Mouse (Mus musculus): ENCODE data around the gene Arsg. TPM values are rescaled to one million over a fixed set of nuclear protein-coding genes. Genes with fewer than 3 reads are reported as not detected.

The Arsg gene
- polyA plus RNA-seq, 1 experiment from 2014 or later: 3.8 TPM

DNA sequence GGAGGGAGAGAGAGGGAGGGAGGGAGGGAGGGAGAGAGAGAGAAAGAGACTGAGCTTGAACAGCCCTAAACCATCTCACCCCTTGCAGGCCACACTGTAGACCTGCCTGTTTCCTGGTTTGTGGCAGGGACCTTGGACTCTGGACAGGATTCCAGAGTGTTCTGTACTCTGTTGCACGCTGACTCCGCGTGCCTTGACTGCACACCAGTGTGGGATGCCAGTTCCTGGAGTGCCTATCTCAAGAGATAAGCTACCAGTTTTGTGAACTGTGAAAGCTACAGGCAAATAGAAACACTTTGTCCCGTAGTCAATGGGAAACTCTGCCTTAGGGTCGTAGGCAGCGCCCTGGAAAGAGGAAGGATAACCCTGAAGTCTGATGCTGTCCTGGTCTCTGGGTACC is 83.0 kb downstream of the Arsg start:
- Histone ChIP-seq H3K9ac (ENCODE audit: low read depth, low read length) (peak overlapping the region; percentile 70), H3K9me3 (replicated peaks; ENCODE audit: control insufficient read depth, low read length) (no peaks in the 10 kb centered on the region), H3K4me1 (ENCODE audit: control insufficient read depth, low read depth, low read length) (peaks cover 90% of the 10 kb centered on the region), H3K27me3 (ENCODE audit: control insufficient read depth, insufficient read depth, low read depth, low read length) (no peaks in the 10 kb centered on the region), H3K36me3 (ENCODE audit: control insufficient read depth, insufficient read depth) (no peaks in the 10 kb centered on the region), H3K4me3 (ENCODE audit: low read depth, low read length) (no peak overlapping the region), H3K4me2 (ENCODE audit: low read depth, low read length) (peak overlapping the region; percentile 47; the same call in 1 of the 2 replicates), H3K27ac (ENCODE audit: low read length) (peak overlapping the region; percentile 97)
- ATAC-seq (ENCODE audit: low read depth): peak; percentile 61
- WGBS (ENCODE audit: insufficient replicate concordance): 12% methylated on average over 6 of the region's 6 CpGs

DNA sequence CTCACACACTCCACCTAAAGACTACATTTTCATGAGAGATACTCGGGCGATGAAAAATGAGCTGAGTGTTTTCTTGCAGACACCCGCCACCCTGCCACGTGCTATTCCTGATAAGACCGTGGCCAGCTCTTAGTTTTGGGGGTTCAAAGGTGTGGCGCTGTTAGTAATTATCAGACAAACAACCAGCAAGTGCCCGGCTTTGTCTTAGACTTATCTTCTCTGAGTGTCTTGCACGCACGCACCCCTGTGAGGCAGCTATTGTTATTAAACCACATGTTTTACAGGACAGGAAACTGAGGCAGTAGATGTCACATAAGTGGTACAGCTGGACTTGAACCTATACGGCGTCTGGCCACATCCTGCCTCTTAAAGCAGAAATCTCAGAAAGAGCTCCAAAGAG is 84.2 kb downstream of the Arsg start:
- Histone ChIP-seq H3K27ac (ENCODE audit: low read length) (peak overlapping the region; percentile 97), H3K4me3 (ENCODE audit: low read depth, low read length) (peak overlapping the region; percentile 10; the same call in 1 of the 2 replicates), H3K4me2 (ENCODE audit: low read depth, low read length) (peak overlapping the region; percentile 47), H3K36me3 (ENCODE audit: control insufficient read depth, insufficient read depth) (no peaks in the 10 kb centered on the region), H3K9me3 (replicated peaks; ENCODE audit: control insufficient read depth, low read length) (no peaks in the 10 kb centered on the region), H3K4me1 (ENCODE audit: control insufficient read depth, low read depth, low read length) (peaks cover 80% of the 10 kb centered on the region), H3K27me3 (ENCODE audit: control insufficient read depth, insufficient read depth, low read depth, low read length) (no peaks in the 10 kb centered on the region), H3K9ac (ENCODE audit: low read depth, low read length) (peak overlapping the region; percentile 70)
- ATAC-seq (ENCODE audit: low read depth): peak; percentile 90
- 18% methylated on average over 11 of the region's 11 CpGs for WGBS (ENCODE audit: insufficient replicate concordance)

DNA sequence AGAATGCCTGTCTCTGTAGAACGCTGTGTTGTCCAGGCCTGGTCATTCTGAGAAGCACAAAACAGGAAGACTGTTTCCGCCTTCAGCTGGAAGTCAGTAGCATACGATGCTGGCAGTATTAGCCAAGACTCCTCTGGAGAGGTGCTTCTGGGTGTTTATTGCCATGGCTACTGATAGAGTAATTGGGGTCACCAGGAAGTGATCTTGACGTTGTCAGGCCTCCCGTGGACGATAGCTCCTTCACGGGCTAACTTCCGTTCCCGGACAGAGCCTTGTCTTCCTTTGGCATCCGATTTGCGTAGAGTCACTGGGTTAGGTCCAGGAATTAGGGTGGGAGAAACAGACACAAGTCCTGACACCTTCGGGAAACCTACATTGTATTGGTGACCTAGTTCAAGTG is 86.1 kb downstream of the Arsg start:
- H3K27me3 ChIP-seq (ENCODE audit: control insufficient read depth, insufficient read depth, low read depth, low read length): no peaks in the 10 kb centered on the region
- no peaks in the 10 kb centered on the region for H3K36me3 ChIP-seq (ENCODE audit: control insufficient read depth, insufficient read depth)
- ATAC-seq (ENCODE audit: low read depth): no peak
- no peak overlapping the region; the same call in 1 of the 2 replicates for H3K9ac ChIP-seq (ENCODE audit: low read depth, low read length)
- no peak overlapping the region for H3K4me3 ChIP-seq (ENCODE audit: low read depth, low read length)
- H3K4me2 ChIP-seq (ENCODE audit: low read depth, low read length): no peak overlapping the region
- H3K9me3 ChIP-seq (replicated peaks; ENCODE audit: control insufficient read depth, low read length): no peaks in the 10 kb centered on the region
- WGBS (ENCODE audit: insufficient replicate concordance): 80% methylated on average over 12 of the region's 12 CpGs
- peak overlapping the region; percentile 97 for H3K27ac ChIP-seq (ENCODE audit: low read length)
- H3K4me1 ChIP-seq (ENCODE audit: control insufficient read depth, low read depth, low read length): peaks cover 62% of the 10 kb centered on the region

DNA sequence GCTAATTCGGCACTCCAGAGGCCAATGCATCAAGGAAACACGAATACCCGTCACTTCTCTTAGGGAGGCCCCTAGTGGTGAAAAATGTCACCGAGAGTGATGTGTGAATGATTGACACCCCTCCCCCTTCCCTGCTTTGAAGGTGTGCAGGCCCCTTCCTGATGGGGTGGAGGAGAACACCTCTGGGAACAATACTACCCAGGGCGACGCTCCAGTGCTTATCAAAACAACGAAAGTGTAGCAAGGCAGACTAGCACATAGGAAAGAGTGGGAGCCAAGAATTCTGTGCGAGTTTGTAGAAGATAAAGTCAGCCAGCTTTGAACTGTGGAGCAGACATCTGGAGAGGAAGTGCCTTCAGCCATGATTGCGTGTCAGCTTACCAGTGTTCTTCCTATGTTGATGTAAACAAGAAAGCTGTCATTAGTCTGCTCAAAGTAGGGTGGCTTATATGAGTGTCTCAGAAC is 87.7 kb downstream of the Arsg start:
- no peak overlapping the region for H3K9ac ChIP-seq (ENCODE audit: low read depth, low read length)
- peaks cover 49% of the 10 kb centered on the region for H3K4me1 ChIP-seq (ENCODE audit: control insufficient read depth, low read depth, low read length)
- ATAC-seq (ENCODE audit: low read depth): peak; percentile 5; the same call in 1 of the 2 replicates
- 3% methylated on average over 9 of the region's 9 CpGs for WGBS (ENCODE audit: insufficient replicate concordance)
- no peak overlapping the region for H3K4me3 ChIP-seq (ENCODE audit: low read depth, low read length)
- no peaks in the 10 kb centered on the region for H3K9me3 ChIP-seq (replicated peaks; ENCODE audit: control insufficient read depth, low read length)
- peak overlapping the region; percentile 64 for H3K27ac ChIP-seq (ENCODE audit: low read length)
- H3K27me3 ChIP-seq (ENCODE audit: control insufficient read depth, insufficient read depth, low read depth, low read length): no peaks in the 10 kb centered on the region
- H3K4me2 ChIP-seq (ENCODE audit: low read depth, low read length): no peak overlapping the region
- no peaks in the 10 kb centered on the region for H3K36me3 ChIP-seq (ENCODE audit: control insufficient read depth, insufficient read depth)

DNA sequence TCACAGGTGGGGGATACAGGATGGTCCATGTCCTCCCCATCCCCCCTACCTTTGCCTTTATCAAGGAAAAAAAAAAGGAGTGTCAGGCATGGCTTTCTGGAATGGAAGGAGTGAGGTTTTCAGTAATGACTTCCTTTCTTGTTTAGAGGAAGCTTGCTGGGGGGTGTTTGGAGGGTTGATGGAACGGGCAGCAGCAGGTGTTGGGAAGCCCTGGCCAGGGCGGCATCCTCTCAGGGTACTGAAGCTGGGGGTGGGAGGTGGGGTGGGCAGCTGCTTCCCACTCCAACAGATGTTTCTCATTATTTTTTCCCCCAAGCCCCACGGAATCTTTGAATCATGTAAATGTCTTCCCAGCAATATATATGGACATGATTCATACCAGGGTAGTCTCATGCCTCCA is 88.3 kb downstream of the Arsg start:
- Histone ChIP-seq H3K9ac (ENCODE audit: low read depth, low read length) (no peak overlapping the region), H3K27ac (ENCODE audit: low read length) (peak overlapping the region; percentile 64), H3K27me3 (ENCODE audit: control insufficient read depth, insufficient read depth, low read depth, low read length) (no peaks in the 10 kb centered on the region), H3K36me3 (ENCODE audit: control insufficient read depth, insufficient read depth) (no peaks in the 10 kb centered on the region), H3K4me1 (ENCODE audit: control insufficient read depth, low read depth, low read length) (peaks cover 43% of the 10 kb centered on the region), H3K4me3 (ENCODE audit: low read depth, low read length) (no peak overlapping the region), H3K9me3 (replicated peaks; ENCODE audit: control insufficient read depth, low read length) (no peaks in the 10 kb centered on the region), H3K4me2 (ENCODE audit: low read depth, low read length) (no peak overlapping the region)
- WGBS (ENCODE audit: insufficient replicate concordance): 74% methylated on average over 3 of the region's 3 CpGs
- no peak for ATAC-seq (ENCODE audit: low read depth)

DNA sequence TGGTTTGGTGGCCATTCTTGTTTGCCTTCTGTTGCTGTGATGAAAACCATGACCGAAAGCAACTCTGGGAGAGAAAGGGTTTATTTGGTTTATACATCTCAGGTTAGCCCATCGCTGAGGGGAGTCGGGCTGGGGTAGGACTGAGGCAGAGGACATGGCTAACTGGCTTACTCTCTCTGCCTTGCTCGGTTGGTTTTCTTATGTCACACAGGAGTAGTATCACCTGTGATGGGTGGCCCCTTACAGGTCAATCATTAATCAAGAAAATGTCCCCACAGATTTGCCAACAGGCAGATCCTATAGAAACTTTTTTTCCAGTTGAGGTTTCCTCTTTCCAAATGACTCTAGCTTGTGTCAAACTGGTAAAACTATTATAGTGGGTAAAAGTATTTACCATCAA is 90.5 kb downstream of the Arsg start:
- Histone ChIP-seq H3K4me2 (ENCODE audit: low read depth, low read length) (no peak overlapping the region), H3K36me3 (ENCODE audit: control insufficient read depth, insufficient read depth) (no peaks in the 10 kb centered on the region), H3K4me3 (ENCODE audit: low read depth, low read length) (no peak overlapping the region), H3K9ac (ENCODE audit: low read depth, low read length) (no peak overlapping the region), H3K4me1 (ENCODE audit: control insufficient read depth, low read depth, low read length) (peaks cover 24% of the 10 kb centered on the region), H3K9me3 (replicated peaks; ENCODE audit: control insufficient read depth, low read length) (no peaks in the 10 kb centered on the region), H3K27me3 (ENCODE audit: control insufficient read depth, insufficient read depth, low read depth, low read length) (no peaks in the 10 kb centered on the region), H3K27ac (ENCODE audit: low read length) (no peak overlapping the region)
- WGBS (ENCODE audit: insufficient replicate concordance): 73% methylated on average over 4 of the region's 4 CpGs
- no peak for ATAC-seq (ENCODE audit: low read depth)

DNA sequence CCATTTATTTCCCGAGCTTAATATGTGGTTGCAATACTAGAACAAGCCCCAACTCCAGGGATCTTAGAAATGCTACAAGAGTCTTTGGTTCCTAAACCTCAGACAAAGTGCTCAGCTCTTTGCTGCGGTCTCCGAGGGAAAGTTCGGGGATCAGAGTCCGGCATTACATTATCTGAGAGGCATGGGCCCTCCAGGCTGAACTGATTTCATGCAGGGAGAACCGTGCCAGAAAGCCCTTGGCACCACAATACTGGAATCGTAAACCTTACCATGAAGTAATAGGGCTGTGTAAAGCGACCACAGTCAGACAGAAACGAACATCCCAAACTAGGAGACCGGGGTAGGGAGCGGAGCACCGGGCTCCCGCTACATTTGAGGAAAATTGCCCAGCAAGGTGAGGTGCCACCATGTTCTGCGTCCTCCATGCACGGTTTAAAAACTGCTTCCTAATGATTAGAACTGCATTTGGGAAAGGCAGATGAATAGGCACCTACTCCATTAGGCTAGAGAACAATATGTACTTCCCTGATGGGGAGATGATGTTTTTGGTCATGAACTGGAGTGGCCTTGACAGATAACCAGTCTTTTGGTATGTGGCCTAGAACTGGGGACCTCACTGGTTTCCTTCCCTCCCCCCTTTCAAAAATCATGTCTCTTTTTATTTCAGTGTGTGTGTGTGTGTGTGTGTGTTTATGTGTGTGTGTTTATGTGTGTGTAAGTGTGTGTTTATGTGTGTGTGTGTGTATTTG is 91.5 kb downstream of the Arsg start:
- Histone ChIP-seq H3K9ac (ENCODE audit: low read depth, low read length) (no peak overlapping the region), H3K4me3 (ENCODE audit: low read depth, low read length) (no peak overlapping the region), H3K4me2 (ENCODE audit: low read depth, low read length) (no peak overlapping the region), H3K27me3 (ENCODE audit: control insufficient read depth, insufficient read depth, low read depth, low read length) (no peaks in the 10 kb centered on the region), H3K27ac (ENCODE audit: low read length) (no peak overlapping the region), H3K4me1 (ENCODE audit: control insufficient read depth, low read depth, low read length) (peaks cover 15% of the 10 kb centered on the region), H3K9me3 (replicated peaks; ENCODE audit: control insufficient read depth, low read length) (no peaks in the 10 kb centered on the region), H3K36me3 (ENCODE audit: control insufficient read depth, insufficient read depth) (no peaks in the 10 kb centered on the region)
- no peak for ATAC-seq (ENCODE audit: low read depth)
- WGBS (ENCODE audit: insufficient replicate concordance): 74% methylated on average over 15 of the region's 15 CpGs

DNA sequence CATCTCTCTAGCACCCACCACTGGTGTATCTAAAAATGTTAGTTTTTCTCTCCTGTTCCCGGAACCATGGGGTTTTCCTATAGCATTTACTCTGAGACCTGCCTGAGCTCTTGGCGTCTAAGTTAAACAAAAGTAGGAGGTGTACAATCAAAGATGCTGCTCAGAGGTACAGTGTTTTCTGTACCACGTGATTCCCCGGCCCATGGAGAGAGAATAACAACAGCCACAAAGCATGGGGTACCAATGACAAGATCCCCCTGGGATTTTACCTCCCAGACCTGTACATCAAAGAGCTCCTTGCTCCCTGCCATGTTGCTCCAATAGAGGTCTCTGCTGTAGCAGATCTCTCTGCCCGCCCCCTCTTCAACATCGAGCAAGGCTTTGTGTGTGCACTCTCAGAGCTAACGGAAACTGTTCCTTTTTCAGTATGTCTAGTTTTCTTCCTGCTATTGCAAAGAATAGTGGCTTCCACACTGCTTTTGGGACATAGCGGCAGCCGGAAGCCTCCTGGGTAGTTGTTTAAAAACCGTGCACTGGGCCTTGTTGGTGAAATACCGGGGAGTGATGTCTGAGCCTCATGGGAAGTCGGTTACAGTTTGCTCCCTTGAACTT is 95.9 kb downstream of the Arsg start:
- Histone ChIP-seq H3K4me2 (ENCODE audit: low read depth, low read length) (no peak overlapping the region), H3K27me3 (ENCODE audit: control insufficient read depth, insufficient read depth, low read depth, low read length) (no peaks in the 10 kb centered on the region), H3K27ac (ENCODE audit: low read length) (no peak overlapping the region), H3K9ac (ENCODE audit: low read depth, low read length) (no peak overlapping the region), H3K4me1 (ENCODE audit: control insufficient read depth, low read depth, low read length) (no peaks in the 10 kb centered on the region), H3K36me3 (ENCODE audit: control insufficient read depth, insufficient read depth) (0 out of 2 replicates have a peak, but pooled peaks cover 3% of the 10 kb centered on the region), H3K9me3 (replicated peaks; ENCODE audit: control insufficient read depth, low read length) (no peaks in the 10 kb centered on the region), H3K4me3 (ENCODE audit: low read depth, low read length) (no peak overlapping the region)
- 77% methylated on average over 12 of the region's 12 CpGs for WGBS (ENCODE audit: insufficient replicate concordance)
- ATAC-seq (ENCODE audit: low read depth): no peak

DNA sequence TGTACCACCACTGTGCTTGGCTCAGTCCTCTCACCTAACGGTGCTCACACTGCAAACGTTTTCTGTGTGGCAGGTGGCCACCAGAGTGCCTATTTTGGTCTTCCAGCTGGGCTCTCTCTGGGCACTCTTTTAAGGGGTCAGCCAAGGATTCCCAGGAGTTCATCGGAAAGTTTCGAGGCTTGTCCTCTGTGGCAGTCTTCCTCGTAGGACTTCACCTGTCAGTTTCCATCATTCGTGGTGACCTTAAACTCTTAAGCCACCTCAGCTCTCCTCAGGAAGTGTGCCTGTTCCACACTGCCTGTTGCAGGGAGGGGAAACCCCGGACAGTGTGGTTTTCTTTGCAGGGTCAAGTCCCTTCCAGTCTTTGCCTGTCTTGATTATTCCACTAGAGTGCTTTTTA is 96.6 kb downstream of the Arsg start:
- Histone ChIP-seq H3K36me3 (ENCODE audit: control insufficient read depth, insufficient read depth) (0 out of 2 replicates have a peak, but pooled peaks cover 3% of the 10 kb centered on the region), H3K27me3 (ENCODE audit: control insufficient read depth, insufficient read depth, low read depth, low read length) (no peaks in the 10 kb centered on the region), H3K9ac (ENCODE audit: low read depth, low read length) (no peak overlapping the region), H3K4me3 (ENCODE audit: low read depth, low read length) (no peak overlapping the region), H3K4me2 (ENCODE audit: low read depth, low read length) (no peak overlapping the region), H3K4me1 (ENCODE audit: control insufficient read depth, low read depth, low read length) (no peaks in the 10 kb centered on the region), H3K27ac (ENCODE audit: low read length) (no peak overlapping the region), H3K9me3 (replicated peaks; ENCODE audit: control insufficient read depth, low read length) (no peaks in the 10 kb centered on the region)
- 47% methylated on average over 7 of the region's 7 CpGs for WGBS (ENCODE audit: insufficient replicate concordance)
- no peak for ATAC-seq (ENCODE audit: low read depth)

Data from liver, embryonic 16.5 days (tissue).